8 mouse cellular contexts compared by ENCODE assay signal in the genomic region with DNA sequence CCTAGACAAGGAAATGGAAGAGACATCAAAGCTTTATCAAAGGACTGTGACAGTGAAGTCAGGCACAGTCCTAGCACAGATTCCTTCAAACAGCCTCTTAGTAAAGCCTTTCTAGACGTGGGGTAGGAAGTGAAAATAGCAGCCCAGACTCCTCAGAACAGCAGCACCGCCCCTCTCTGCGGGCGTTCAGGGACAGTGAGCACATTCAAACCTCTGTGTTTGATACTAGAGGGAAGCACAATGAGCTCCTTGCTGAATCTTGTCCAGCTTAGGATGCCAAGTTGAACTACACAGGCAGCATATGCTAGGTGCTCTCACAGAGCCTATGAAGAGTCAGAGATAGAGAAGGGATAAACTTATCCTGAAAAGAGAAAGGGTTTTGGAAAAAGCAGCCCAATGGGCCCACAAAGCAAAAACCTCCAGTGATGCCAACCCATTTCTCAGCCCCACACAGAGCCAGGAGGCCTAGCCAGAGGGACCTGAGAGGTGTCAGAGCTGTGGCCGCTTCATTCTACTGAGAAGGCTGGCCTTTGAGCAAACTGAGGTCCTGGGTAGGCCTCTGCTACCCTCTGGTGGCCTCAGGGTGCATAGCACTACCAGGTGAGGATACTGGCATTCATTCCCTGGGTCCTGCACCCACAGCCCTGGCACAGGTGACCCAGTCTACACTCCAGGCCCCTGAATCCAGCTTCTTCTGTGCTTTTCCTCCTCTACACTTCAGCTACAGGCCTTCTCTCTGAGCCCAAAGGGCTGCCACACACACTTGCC. TPM values are rescaled to one million over a fixed set of nuclear protein-coding genes. Genes with fewer than 3 reads are reported as not detected.
DNase-seq lines count a peak whose midpoint lies in the region; ATAC-seq and TF ChIP-seq lines count a peak whose summit lies in the region.
"Had no signal": no experiment of that assay in that cellular context is flagged by ENCODE, and none has a peak within 500 bp of the region (broad histone marks: within the 10 kb centered on the region; RNA-seq: fewer than 3 reads in every experiment).

No protein-coding gene starts in this region.

- peaks cover 37% of the 10 kb centered on the region for H3K4me1 ChIP-seq in forebrain, embryonic 13.5 days
- peaks cover 8% of the 10 kb centered on the region for H3K4me1 ChIP-seq in hindbrain, embryonic 12.5 days

- TF ChIP-seq CTCF in left cerebral cortex, adult 2 months (IDR thresholded peaks at IDR 0.05): no peak; the same call in none of the 2 replicates

- whole genome bisulfite sequencing in forebrain, embryonic 13.5 days: 63% methylated on average over 5 of the region's 5 CpGs
- WGBS in hindbrain, embryonic 12.5 days: 56% methylated on average over 5 of the region's 5 CpGs

- H3K36me3 ChIP-seq in forebrain, embryonic 13.5 days (ENCODE audit: poor library complexity, severe bottlenecking): peaks cover 54% of the 10 kb centered on the region
- peaks cover 37% of the 10 kb centered on the region for H3K36me3 ChIP-seq in hindbrain, embryonic 12.5 days

- intact Hi-C loops in left cerebral cortex, adult 2 months (cut with DNase I): loop anchor here (1.0 kb wide), 2 partner anchors 21 to 56 kb away; no protein-coding TSS in a partner anchor

- no peak overlapping the region for H3K27ac ChIP-seq in forebrain, embryonic 13.5 days
- no peak overlapping the region for H3K27ac ChIP-seq in hindbrain, embryonic 12.5 days
- H3K27ac ChIP-seq in left cerebral cortex, adult 2 months: peak overlapping the region; percentile 81
- H3K27ac ChIP-seq: heart, embryonic 15.5 days had no signal

- no peaks in the 10 kb centered on the region for H3K27me3 ChIP-seq in forebrain, embryonic 13.5 days
- H3K27me3 ChIP-seq in hindbrain, embryonic 12.5 days: no peaks in the 10 kb centered on the region
- H3K27me3 ChIP-seq: heart, embryonic 15.5 days had no signal

- DNase-seq in MN1 (ENCODE audit: low spot score): peak; percentile 82
- DNase-seq in c-Kit-negative CD71-positive TER-119-positive erythroid progenitor cells, embryonic 14.5 days (ENCODE audit: low read depth, low spot score): peak; percentile 80
- peak; percentile 72 to 77 for DNase-seq in left cerebral cortex, adult 2 months (ENCODE audit: extremely low spot score in 1 of 2, low spot score in 2 of 2)
- DNase-seq in skeletal muscle tissue, adult 2 months (ENCODE audit: low read depth, low spot score): peak; percentile 55

- no peak overlapping the region for H3K4me2 ChIP-seq in forebrain, embryonic 13.5 days
- H3K4me2 ChIP-seq in hindbrain, embryonic 12.5 days (replicated peaks): no peak overlapping the region
- H3K4me2 ChIP-seq: heart, embryonic 15.5 days had no signal

- peak; percentile 57 for ATAC-seq in forebrain, embryonic 13.5 days
- ATAC-seq in hindbrain, embryonic 12.5 days (ENCODE audit: low FRiP score): peak; percentile 36; the same call in 1 of the 2 replicates
- peak; percentile 92 for ATAC-seq in megakaryocyte progenitor cell, adult 5-6 weeks (replicated peaks; ENCODE audit: poor library complexity)

- H3K4me3 ChIP-seq in forebrain, embryonic 13.5 days: no peak overlapping the region
- H3K4me3 ChIP-seq in hindbrain, embryonic 12.5 days: no peak overlapping the region
- no peak overlapping the region for H3K4me3 ChIP-seq in left cerebral cortex, adult 2 months
- H3K4me3 ChIP-seq: heart, embryonic 15.5 days had no signal

- no peaks in the 10 kb centered on the region for H3K9me3 ChIP-seq in forebrain, embryonic 13.5 days (replicated peaks)
- H3K9me3 ChIP-seq in hindbrain, embryonic 12.5 days (replicated peaks): no peaks in the 10 kb centered on the region
- H3K9me3 ChIP-seq: heart, embryonic 15.5 days had no signal

- H3K9ac ChIP-seq in forebrain, embryonic 13.5 days: no peak overlapping the region
- no peak overlapping the region for H3K9ac ChIP-seq in hindbrain, embryonic 12.5 days
- H3K9ac ChIP-seq: heart, embryonic 15.5 days had no signal

RNA-seq across cellular contexts. Expression of gene Mpg, which starts 12.0 kb away (rescaled TPM):
- polyA plus RNA-seq in forebrain, embryonic 13.5 days (2015; fragmentation: Nextera tagmentation; extraction: Ambion mirVana): 24.9 and 30.6 TPM in 2 replicates
- polyA plus RNA-seq in hindbrain, embryonic 12.5 days (2016; fragmentation: Nextera tagmentation; extraction: Ambion mirVana): 30.4 and 32.3 TPM in 2 replicates
- total RNA-seq in left cerebral cortex, adult 2 months (2021): 10 to 100 TPM; 17.5 to 19.1 TPM
- total RNA-seq in megakaryocyte progenitor cell, adult 5-6 weeks (2015): 5.4 and 7.1 TPM in 2 replicates
- total RNA-seq in megakaryocyte progenitor cell, adult 5-6 weeks (2017): 5.3 and 7.8 TPM in 2 replicates

RNA-seq across cellular contexts. Expression of gene Rhbdf1, which starts 16.2 kb away (rescaled TPM):
- polyA plus RNA-seq in forebrain, embryonic 13.5 days (2015; fragmentation: Nextera tagmentation; extraction: Ambion mirVana): 9.7 and 12.3 TPM in 2 replicates
- 32.8 and 33.1 TPM in 2 replicates for polyA plus RNA-seq in hindbrain, embryonic 12.5 days (2016; fragmentation: Nextera tagmentation; extraction: Ambion mirVana)
- 10 to 100 TPM; 13.9 to 14.4 TPM for total RNA-seq in left cerebral cortex, adult 2 months (2021)
- total RNA-seq in megakaryocyte progenitor cell, adult 5-6 weeks (2015): 0.22 TPM in 1 of 2 replicates, not detected in the other
- total RNA-seq in megakaryocyte progenitor cell, adult 5-6 weeks (2017): 0.25 and 2.9 TPM in 2 replicates

RNA-seq across cellular contexts. Expression of gene Nprl3, which starts 29.2 kb away (rescaled TPM):
- polyA plus RNA-seq in forebrain, embryonic 13.5 days (2015; fragmentation: Nextera tagmentation; extraction: Ambion mirVana): 48.3 and 54.2 TPM in 2 replicates
- polyA plus RNA-seq in hindbrain, embryonic 12.5 days (2016; fragmentation: Nextera tagmentation; extraction: Ambion mirVana): 51.3 and 51.7 TPM in 2 replicates
- 10 to 100 TPM; 45.2 to 52.2 TPM for total RNA-seq in left cerebral cortex, adult 2 months (2021)
- 15.1 and 16.2 TPM in 2 replicates for total RNA-seq in megakaryocyte progenitor cell, adult 5-6 weeks (2015)
- total RNA-seq in megakaryocyte progenitor cell, adult 5-6 weeks (2017): 14.4 and 17.2 TPM in 2 replicates

RNA-seq across cellular contexts. Expression of gene Snrnp25, which starts 33.1 kb away (rescaled TPM):
- polyA plus RNA-seq in forebrain, embryonic 13.5 days (2015; fragmentation: Nextera tagmentation; extraction: Ambion mirVana): 61.3 and 64.9 TPM in 2 replicates
- 52.8 and 55.1 TPM in 2 replicates for polyA plus RNA-seq in hindbrain, embryonic 12.5 days (2016; fragmentation: Nextera tagmentation; extraction: Ambion mirVana)
- 10 to 100 TPM; 19.2 to 24.6 TPM for total RNA-seq in left cerebral cortex, adult 2 months (2021)
- total RNA-seq in megakaryocyte progenitor cell, adult 5-6 weeks (2015): 56.5 and 60.4 TPM in 2 replicates
- total RNA-seq in megakaryocyte progenitor cell, adult 5-6 weeks (2017): 70.3 and 82.6 TPM in 2 replicates

RNA-seq across cellular contexts. Expression of gene Hba-x, which starts 37.9 kb away (rescaled TPM):
- 316 and 451 TPM in 2 replicates for polyA plus RNA-seq in forebrain, embryonic 13.5 days (2015; fragmentation: Nextera tagmentation; extraction: Ambion mirVana)
- 1,600 and 2,073 TPM in 2 replicates for polyA plus RNA-seq in hindbrain, embryonic 12.5 days (2016; fragmentation: Nextera tagmentation; extraction: Ambion mirVana)
- total RNA-seq in left cerebral cortex, adult 2 months (2021): not detected
- total RNA-seq in megakaryocyte progenitor cell, adult 5-6 weeks (2015): not detected in 2 replicates
- not detected in 2 replicates for total RNA-seq in megakaryocyte progenitor cell, adult 5-6 weeks (2017)

Comparison
In these comparisons a context has a peak if more than half of its experiments do, and no peak if none do; other contexts are left out.
1. ATAC-seq: peak in every context shown above with its lines; median percentile 92 in megakaryocyte progenitor cell, adult 5-6 weeks; 57 in forebrain, embryonic 13.5 days; 36 in hindbrain, embryonic 12.5 days.